Mouse (Mus musculus) MEL (cell line): ENCODE data around the gene Polr2e.

Experiments
- BHLHE40 ChIP-seq: IDR thresholded peaks from 2 replicates; pipeline ENCODE4 v1.6.1; 2012; ENCODE audit warnings: low read depth, mild to moderate bottlenecking, inconsistent platforms, low read length, improper control_type of control experiment, borderline replicate concordance
- CHD2 ChIP-seq: IDR thresholded peaks from 2 replicates; pipeline ENCODE4 v1.6.1; 2011; ENCODE audit warnings: low read length, improper control_type of control experiment
- CTCF ChIP-seq, 3 experiments: IDR thresholded peaks in 2 of 3; conservative IDR thresholded peaks in 1 of 3; 2 replicates each; pipeline ENCODE4 v1.5.1; 2011 to 2012; ENCODE audit warnings: low read length in 3 of 3, low read depth in 2 of 3, mild to moderate bottlenecking in 2 of 3, improper control_type of control experiment in 1 of 3, inconsistent platforms in 1 of 3, mixed read lengths in 1 of 3, moderate library complexity in 1 of 3; ENCODE audit not compliant: control insufficient read depth in 1 of 3, insufficient read depth in 1 of 3, poor library complexity in 1 of 3, severe bottlenecking in 1 of 3
- E2F4 ChIP-seq: IDR thresholded peaks from 2 replicates; pipeline ENCODE4 v1.6.1; 2011; ENCODE audit warnings: low read depth, low read length, improper control_type of control experiment, borderline replicate concordance
- ELF1 ChIP-seq: IDR thresholded peaks from 2 replicates; pipeline ENCODE4 v1.6.1; 2014; ENCODE audit warnings: low read depth, mild to moderate bottlenecking, inconsistent platforms, low read length, improper control_type of control experiment, moderate library complexity
- EP300 ChIP-seq, 2 experiments: IDR thresholded peaks; 2 replicates each; pipeline ENCODE4 v1.6.1; 2011; ENCODE audit warnings: improper control_type of control experiment in 2 of 2, low read length in 2 of 2, low read depth in 1 of 2, mild to moderate bottlenecking in 1 of 2
- MAFK ChIP-seq: IDR thresholded peaks from 2 replicates; pipeline ENCODE4 v1.6.1; 2011; ENCODE audit warnings: low read depth, mild to moderate bottlenecking, low read length, improper control_type of control experiment, borderline replicate concordance
- MYB ChIP-seq: IDR thresholded peaks from 2 replicates; pipeline ENCODE4 v1.6.1; 2011; ENCODE audit warnings: mild to moderate bottlenecking, low read depth, low read length, improper control_type of control experiment
- NRF1 ChIP-seq: IDR thresholded peaks from 2 replicates; pipeline ENCODE4 v1.6.1; 2014; ENCODE audit warnings: low read depth, mild to moderate bottlenecking, inconsistent platforms, low read length, improper control_type of control experiment, moderate library complexity; ENCODE audit not compliant: poor library complexity, insufficient read depth, severe bottlenecking
- POLR2AphosphoS5 ChIP-seq: IDR thresholded peaks from 2 replicates; pipeline ENCODE4 v1.6.1; 2012; ENCODE audit warnings: low read depth, borderline replicate concordance, mild to moderate bottlenecking, inconsistent platforms, low read length, moderate library complexity, mixed read lengths
- SIN3A ChIP-seq: IDR thresholded peaks from 2 replicates; pipeline ENCODE4 v1.6.1; 2012; ENCODE audit warnings: low read length, improper control_type of control experiment, inconsistent platforms
- TAL1 ChIP-seq: IDR thresholded peaks from 2 replicates; pipeline ENCODE4 v1.6.1; 2012; ENCODE audit warnings: mild to moderate bottlenecking, inconsistent platforms, low read length, moderate library complexity, mixed read lengths
- USF1 ChIP-seq: IDR thresholded peaks from 2 replicates; pipeline ENCODE4 v1.6.1; 2014; ENCODE audit warnings: low read depth, mild to moderate bottlenecking, inconsistent platforms, low read length, improper control_type of control experiment, moderate library complexity

DNA sequence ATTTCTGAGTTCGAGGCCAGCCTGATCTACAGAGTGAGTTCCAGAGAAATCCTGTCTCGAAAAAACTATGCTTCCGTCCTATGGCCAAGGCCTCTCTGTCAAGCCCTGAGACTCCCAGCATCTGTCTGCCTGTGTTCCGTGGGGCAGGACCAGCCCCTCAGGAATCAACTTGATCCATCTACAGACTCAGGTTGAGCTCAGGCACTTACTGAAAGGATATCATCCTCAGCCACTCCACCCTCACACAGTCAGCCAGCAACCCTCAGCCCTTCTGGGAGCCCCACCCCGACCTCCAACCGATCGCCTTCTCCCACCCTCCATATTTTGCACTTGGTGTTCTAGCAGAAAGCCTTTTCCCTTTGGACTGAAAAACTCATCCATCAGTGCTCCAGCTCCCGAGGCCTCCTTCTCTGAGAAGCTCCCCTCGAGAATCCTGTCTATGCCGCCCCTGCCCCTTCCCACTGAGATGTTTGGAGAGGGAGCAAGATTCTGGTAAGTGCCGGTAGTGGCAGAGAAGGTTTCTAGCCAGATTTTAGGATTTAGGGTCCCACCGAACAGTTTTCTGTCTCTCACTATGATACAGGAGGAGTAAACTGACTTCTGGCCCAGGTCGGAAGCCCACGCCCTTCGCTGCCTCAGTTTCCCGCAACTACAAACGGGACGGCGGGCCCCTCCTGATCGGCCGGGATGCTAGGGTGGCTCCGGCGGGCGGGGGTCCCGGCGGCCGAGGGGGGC is 51.7 kb downstream of the Polr2e start:
- no peak for TF ChIP-seq NRF1
- TF ChIP-seq TAL1: no peak
- TF ChIP-seq E2F4: no peak
- no peak for TF ChIP-seq MYB
- TF ChIP-seq SIN3A: no peak
- TF ChIP-seq ELF1: no peak
- no peak for TF ChIP-seq USF1
- TF ChIP-seq BHLHE40: no peak
- TF ChIP-seq EP300 (IDR thresholded peaks at IDR 0.05; ENCODE audit: low read depth in 1 of 2, low read length in 2 of 2): no peak
- TF ChIP-seq MAFK: no peak
- no peak for TF ChIP-seq CTCF (IDR thresholded peaks at IDR 0.05 in 2 of 3, conservative IDR thresholded peaks at IDR 0.05 in 1 of 3; ENCODE audit: control insufficient read depth in 1 of 3, insufficient read depth in 1 of 3, low read depth in 2 of 3, low read length in 3 of 3, poor library complexity in 1 of 3, severe bottlenecking in 1 of 3)
- no peak for TF ChIP-seq POLR2AphosphoS5
- no peak for TF ChIP-seq CHD2
